Mouse (Mus musculus) ovary, postnatal 36 days (tissue): ENCODE results near the gene Krtap2-4.
"Not testable (repeated sequence)": the region's sequence is repeated elsewhere in the genome, so short reads cannot be mapped to it uniquely, and the experiment has no call there.

Source experiments
- DNase-seq: peaks from one replicate; pipeline ENCODE4 v3.0.0; 2022; ENCODE audit warnings: low spot score, mixed read lengths

Krtap2-4 gene

DNA sequence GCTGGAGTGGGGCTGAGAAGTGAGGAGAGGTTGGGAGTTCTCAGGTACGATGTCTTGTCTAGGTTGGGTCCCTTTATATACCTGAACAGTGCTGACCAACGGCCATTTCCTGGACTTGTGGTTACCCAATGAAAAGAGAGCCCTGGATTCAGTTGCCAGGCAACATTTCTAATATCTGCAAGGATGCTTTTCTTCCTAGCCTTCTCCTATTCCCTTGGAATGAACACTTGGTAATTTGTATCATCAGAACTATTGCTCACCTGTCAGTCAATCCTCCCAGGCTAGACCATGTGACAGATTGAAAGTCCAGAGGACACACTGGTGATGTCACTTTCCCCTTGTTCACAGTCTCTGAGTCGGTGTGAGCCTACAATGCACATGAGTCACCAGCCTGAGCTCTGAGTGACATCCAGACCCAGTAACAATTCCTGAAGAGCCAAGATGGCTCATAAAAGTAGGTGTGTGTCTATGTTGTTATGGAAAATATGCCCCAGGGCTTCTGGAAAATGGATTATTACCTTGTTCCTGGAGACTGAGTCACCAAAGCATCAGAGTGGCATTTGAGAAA, at the start of gene Krtap2-4:
TSS of gene Krtap2-4 (minus strand) at position 51 of the 568 bp plus-strand sequence.
- no peak for DNase-seq

DNA sequence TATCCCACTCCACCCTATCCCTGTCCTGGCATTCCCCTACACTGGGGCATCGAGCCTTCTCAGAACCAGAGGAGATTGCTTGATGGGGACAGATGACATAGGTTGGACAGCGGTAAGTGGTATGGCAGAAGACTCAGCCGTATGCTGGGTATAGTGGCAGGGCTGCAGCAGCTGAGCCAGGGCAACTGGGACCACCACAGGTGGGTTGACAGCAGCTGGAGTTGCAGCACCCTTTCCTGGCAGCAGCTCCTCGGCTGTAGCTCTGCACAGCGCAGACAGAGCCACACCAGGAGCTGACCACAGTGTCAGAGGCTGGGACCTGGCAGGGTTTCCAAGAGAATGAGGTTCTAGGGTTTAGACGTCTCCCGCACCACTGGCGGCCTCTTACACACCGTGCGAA, 48.2 kb upstream of the Krtap2-4 start:
- no peak for DNase-seq

DNA sequence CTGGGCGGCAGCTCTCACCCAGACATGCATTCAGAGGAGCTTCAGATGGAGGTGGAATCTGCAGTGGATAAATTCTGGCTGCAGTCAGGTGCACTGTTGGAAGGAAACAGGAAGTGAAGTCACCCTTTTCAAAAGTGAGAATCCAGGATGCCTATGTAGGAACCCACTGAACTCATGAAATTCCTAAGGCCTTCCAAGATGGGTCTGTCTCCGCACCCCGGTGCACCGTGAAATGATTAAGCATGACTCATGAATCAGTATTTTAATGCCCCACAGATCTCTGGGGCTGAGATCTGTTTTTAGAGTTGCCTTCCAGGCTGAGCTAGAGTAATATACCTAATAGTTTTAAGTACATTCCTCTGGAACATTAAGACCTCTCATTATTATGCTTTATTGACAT, 44.6 kb upstream of the Krtap2-4 start:
- no peak for DNase-seq

DNA sequence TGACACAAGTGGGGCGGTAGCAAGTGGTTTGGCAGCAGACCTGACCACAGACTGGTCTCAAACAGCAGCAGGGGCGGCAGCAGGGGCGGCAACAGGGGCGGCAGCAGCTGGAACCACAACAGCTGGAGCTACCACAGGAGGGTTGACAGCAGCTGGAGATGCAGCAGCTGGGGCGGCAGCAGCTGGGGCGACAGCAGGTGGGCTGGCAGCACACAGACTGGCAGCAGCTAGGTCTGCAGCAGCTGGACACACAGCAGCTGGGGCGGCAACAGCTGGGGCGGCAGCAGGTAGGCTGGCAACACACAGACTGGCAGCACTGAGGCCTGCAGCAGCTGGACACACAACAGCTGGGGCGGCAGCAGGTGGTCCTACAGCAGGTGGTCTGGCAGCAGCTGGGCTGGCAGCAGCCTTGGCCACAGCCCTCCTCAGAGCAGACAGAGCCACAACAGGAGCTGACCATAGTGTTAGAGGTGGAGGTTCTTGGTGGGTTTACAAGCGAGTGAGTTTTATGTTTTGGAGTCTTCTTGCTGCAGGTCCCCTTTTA, 43.9 kb upstream of the Krtap2-4 start, which contains the start of gene Gm11563:
TSS of gene Gm11563 (minus strand) at position 494 of the 544 bp plus-strand sequence.
- DNase-seq, result not testable (repeated sequence)

DNA sequence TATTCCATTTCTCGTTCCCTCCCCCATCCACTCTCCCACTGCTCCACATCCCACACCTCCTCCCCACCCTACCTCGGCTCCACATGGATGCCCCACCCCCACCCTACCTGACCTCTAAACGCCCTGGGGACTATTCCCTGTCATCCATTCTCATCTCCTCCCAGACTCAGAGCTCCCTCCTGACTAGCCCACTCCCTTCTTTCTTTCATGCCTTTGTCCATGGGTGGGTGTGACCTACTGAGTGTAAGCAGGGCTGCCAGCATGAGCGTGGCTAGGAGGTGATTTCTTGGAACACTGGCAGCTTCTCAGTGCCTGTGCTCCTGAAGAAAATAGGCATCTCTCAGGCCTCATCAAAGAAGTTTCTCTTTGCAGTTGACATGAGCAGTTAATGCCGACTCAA, 42.4 kb upstream of the Krtap2-4 start:
- no peak for DNase-seq

DNA sequence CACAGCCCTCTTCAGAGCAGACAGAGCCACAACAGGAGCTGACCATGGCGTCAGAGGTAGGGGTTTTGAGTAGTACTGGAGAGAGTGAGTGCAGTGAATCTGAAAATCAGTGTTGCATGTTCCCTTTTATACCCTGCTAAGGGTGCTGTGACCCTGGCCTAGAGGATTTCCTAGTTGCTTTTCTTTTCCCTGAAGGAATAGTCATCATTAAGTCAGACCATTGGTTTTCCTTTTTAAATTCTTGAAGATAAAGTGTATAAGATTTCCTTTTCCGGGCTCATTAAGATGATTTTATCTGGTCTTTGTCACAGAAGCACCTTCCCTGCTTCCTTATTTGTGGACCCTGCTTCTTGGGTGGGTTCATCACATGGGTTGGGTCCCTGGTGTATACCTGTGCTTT, 35.5 kb upstream of the Krtap2-4 start, which contains the start of gene Gm11555:
TSS of gene Gm11555 (minus strand) at position 101 of the 400 bp plus-strand sequence.
- DNase-seq, result no peak

DNA sequence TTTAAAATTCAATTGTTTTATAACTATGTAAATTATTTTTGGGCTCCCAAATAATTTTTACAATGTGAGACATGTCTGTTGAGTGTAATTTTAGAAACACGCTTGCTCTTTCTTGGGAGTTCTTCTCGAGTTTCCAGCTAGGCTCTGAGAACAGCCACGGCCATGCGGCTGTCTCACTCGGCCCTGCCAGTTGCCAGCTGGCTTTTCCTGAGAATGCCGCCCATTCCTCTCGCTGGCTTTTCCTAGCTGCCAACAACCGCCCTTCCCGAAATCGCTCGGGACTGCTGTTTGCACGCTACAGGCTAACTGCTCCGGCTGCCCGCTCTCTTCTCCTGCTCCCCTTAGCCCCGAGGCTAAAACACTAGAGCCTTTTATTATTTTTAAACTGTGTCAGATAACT, 31.8 kb upstream of the Krtap2-4 start:
- no peak for DNase-seq

DNA sequence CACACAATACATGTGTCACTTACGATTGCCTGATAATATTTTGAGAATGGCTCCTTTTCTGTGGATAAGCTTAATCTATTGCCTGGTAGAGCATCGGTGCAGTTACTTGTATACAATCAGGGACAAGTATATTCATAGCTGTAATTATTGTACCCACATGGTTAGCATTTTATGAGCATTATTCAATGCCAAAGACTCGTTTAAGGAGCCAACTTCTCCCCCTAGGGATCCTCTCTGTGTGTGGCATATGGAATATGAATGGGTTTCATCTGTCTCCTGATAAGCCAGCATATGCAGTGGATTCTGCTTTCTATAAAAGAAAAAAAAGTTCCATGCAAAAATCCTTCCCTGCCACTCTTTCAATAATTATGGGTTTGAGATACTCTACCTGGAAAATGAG, 29.7 kb upstream of the Krtap2-4 start:
- no peak for DNase-seq

DNA sequence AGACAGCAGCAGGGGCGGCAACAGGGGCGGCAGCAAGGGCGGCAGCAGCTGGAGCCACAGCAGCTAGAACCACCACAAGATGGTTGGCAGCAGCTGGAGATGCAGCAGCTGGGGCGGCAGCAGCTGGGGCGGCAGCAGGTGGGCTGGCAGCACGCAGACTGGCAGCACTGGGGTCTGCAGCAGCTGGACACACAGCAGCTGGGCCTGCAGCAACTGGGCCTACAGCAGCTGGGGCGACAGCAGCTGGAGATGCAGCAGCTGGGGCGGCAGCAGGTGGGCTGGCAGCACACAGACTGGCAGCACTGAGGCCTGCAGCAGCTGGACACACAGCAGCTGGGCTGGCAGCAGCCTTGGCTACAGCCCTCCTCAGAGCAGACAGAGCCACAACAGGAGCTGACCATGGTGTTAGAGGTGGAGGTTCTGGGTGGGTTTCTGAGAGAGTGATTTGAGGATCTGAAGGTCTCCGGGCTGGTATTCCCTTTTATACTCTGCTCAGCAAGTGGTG, 29.0 kb upstream of the Krtap2-4 start, which contains the start of gene Krtap4-7:
TSS of gene Krtap4-7 (minus strand) at position 455 of the 505 bp plus-strand sequence.
- DNase-seq, result not testable (repeated sequence)

DNA sequence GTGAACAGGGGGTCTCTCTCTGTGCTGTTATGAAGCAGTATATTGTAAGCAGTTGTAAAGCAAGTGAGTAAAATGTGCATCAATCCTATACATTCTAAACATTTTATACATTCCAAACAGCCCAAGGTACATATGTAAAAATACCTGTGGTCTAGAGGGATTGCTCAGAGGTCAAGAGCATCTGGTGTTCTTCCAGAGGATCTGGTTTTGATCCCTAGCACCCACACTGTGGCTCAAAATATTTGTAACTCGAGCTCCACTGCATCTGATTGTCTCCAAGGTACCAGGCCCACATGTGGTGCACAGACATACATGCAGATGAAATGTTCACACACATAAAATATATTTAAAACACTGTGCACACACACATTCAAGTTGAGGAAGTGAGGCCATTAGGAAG, 26.3 kb upstream of the Krtap2-4 start:
- no peak for DNase-seq

DNA sequence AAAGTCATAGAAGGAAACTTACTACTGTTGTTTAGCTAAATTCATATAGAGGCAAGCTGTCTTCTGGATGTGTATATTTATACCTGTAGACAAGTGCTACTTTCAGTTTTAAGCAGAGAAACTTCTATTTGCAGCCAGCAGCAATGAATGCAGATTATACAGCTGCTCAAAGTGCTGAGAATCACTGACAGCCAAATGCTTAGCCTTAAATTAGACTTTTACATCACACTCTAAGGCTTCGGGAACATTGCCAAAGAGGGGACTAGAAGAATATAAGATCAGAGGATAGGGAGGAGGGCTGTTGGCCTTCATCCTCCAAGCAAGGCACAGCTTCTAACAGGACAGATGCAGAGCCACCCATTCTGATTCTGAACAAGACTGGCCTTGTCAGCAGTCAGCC, 22.4 kb upstream of the Krtap2-4 start:
- DNase-seq, result no peak

DNA sequence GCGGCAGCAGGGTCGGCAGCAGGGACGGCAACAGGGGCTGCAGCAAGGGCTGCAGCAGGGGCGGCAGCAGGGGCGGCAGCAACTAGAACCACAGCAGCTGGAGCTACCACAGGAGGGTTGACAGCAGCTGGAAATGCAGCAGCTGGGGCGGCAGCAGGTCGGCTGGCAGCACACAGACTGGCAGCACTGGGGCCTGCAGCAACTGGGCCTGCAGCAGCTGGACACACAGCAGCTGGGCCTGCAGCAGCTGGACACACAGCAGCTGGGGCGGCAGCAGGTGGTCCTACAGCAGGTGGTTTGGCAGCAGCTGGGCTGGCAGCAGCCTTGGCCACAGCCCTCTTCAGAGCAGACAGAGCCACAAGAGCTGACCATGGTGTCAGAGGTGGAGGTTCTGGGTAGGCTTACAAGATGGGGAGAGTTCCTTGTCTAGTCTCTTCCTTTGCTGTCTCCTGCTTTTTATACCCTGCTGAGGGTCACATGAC, 20.0 kb upstream of the Krtap2-4 start, which contains the start of gene Krtap4-2:
TSS of gene Krtap4-2 (minus strand) at position 432 of the 482 bp plus-strand sequence.
- no peak for DNase-seq

DNA sequence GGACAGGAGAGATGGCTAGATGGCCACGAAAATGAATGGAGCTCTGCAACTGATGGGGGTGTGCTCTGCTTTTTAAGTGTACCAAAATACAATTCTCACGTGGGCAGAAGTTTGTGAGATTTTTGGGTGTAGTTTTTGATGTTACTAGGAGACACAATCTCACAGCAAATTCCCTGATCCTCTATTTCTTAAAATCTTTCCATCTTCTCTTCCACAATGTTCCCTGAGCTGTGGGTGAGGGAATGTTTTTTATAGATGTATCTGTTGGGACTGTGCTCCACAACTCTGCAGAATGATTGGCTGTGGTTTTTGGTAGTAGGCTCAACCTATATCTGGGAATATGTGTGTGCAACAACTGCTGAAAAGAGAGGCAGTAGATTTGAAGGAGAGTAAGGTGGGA, 18.6 kb upstream of the Krtap2-4 start:
- no peak for DNase-seq

DNA sequence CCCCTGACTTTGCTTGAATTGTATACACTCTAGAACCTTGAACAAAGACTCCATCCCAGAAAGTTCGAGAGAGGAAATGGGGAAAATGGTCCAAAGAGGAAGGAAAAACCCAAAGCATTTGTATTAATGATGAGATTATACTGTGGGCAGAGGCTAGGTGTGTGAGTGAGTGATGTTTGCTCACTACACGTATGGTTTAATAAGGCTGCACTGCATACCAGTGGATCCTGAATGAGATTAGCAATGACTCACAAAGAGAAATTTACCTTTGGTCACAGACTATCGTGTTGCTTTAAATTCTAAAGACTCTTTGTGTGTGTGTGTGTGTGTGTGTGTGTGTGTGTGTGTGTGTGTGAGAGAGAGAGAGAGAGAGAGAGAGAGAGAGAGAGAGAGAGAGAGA, 16.2 kb upstream of the Krtap2-4 start:
- DNase-seq, result no peak

DNA sequence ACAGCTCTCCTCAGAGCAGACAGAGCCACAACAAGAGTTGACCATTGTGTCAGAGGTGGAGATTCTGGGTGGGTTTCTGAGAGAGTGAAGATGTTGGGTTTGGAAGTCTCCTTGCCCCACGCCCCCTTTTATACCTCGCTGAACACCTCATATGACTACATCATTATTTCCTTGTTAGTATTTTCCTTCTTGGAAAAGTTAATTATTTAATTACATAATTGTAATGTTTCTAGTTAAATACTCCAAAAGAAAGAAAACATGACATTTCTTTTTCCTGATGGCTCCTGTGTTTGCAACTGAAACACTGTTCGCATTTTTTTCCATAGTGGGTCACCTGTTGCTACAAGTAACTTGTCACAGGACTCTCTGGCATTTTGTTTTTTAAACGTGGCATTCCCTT, 13.5 kb upstream of the Krtap2-4 start, which contains the start of gene Krtap4-1:
TSS of gene Krtap4-1 (minus strand) at position 101 of the 400 bp plus-strand sequence.
- no peak for DNase-seq

DNA sequence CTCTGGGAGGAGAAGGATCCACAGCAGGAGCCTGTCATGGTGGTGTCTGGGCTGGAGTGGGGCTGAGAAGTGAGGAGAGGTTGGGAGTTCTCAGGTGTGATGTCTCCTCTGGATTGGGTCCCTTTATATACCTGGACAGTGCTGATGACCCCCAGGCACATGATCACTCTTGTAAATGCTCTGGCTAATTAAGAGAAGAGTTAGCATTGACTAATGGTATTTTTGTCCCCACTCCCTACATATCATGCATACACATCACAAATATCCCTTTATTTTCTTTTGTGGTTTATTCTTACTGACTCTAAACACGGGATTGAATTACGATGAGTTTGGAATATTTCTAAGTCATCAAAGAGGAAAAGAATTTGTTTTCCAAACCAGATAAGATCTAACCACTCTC, 5.7 kb upstream of the Krtap2-4 start, which contains the start of gene Gm11562:
TSS of gene Gm11562 (minus strand) at position 101 of the 400 bp plus-strand sequence.
- DNase-seq, result no peak

DNA sequence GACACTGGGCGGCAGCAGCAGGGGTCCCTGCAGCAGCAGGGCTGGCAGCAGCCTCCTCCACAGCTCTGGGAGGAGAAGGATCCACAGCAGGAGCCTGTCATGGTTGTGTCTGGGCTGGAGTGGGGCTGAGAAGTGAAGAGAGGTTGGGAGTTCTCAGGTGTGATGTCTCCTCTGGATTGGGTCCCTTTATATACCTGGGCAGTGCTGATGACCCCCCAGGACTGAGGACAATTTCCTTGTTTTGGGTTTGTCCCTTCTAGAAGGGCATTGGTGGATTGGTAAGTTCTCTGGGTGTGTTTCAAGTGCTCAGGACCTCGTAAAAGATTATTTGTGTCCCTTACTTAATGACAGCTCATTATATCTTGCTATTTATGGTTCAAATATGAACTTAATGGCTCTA, 4.6 kb downstream of the Krtap2-4 start, which contains the start of gene Gm11937:
TSS of gene Gm11937 (minus strand) at position 101 of the 400 bp plus-strand sequence.
- DNase-seq, result not testable (repeated sequence)

DNA sequence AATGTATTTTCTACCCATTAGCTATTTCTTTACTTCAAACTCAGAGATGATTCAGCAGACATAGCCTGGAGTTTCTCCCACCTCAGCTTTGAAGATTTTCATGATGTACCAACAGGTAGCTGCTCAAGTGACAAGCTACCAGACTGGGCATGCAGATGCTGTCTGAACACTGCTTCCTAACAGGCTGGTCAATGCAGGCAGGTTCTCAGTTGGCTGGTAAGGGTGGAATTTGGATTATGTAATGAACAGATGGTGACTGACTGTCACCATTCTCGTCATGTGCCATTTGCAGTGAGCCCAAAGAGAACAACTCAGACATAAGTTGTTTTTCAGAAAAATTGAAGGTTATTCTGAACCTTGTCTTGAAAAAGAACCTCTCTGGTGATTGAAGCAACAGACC, 5.5 kb downstream of the Krtap2-4 start:
- DNase-seq, result no peak

DNA sequence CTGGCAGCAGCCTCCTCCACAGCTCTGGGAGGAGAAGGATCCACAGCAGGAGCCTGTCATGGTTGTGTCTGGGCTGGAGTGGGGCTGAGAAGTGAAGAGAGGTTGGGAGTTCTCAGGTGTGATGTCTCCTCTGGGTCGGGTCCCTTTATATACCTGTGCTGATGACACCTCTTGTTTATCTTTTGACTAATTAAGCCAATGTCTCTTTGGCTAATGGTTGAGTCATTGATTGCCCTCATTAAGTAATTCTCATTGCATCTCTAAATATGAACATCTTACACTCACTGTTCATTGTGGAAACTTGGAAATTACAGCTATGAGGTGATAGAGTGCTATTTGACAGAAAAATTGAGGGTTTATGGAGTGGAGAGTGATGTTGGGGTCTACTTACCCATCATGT, 11.4 kb downstream of the Krtap2-4 start, which contains the start of gene Gm11938:
TSS of gene Gm11938 (minus strand) at position 101 of the 400 bp plus-strand sequence.
- DNase-seq, result not testable (repeated sequence)

DNA sequence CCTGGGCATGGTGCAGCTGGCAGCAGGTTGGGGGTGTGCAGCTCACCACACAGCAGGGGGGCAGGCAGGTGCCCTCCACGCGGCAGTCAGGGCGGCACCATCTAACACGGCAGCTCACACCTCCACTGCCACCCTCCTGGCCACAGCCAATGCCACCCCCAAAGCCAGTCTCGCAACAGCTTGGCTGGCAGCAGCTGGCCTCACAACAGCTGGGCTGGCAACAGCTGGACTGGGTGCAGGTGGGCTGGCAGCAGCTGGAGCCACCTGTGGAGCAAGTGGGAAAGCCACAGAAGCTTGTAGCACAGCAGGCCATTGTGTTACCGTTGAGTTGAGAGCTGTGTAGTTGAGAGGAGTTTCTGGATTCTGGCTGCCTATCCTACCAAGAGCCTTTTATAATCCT, 16.9 kb downstream of the Krtap2-4 start, which contains the start of gene Krtap9-3:
TSS of gene Krtap9-3 (minus strand) at position 364 of the 400 bp plus-strand sequence.
- DNase-seq, result not testable (repeated sequence)

DNA sequence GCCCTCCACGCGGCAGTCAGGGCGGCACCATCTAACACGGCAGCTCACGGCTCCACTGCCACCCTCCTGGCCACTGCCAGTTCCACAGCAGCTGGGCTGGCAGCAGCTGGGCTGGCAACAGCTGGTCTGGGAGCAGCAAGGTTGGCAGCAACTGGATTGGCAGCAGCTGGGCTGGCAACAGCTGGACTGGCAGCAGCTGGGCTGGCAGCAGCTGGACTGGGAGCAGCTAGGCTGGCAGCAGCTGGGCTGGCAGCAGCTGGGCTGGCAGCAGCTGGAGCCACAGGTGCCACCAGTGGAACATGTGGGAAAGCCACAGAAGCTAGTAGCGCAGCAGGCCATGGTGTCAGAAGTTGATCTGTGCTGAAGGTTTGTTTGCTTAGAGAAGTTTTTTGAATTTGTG, 23.7 kb downstream of the Krtap2-4 start, which contains the start of gene Krtap1-3:
TSS of gene Krtap1-3 (minus strand) at position 359 of the 400 bp plus-strand sequence.
- no peak for DNase-seq

DNA sequence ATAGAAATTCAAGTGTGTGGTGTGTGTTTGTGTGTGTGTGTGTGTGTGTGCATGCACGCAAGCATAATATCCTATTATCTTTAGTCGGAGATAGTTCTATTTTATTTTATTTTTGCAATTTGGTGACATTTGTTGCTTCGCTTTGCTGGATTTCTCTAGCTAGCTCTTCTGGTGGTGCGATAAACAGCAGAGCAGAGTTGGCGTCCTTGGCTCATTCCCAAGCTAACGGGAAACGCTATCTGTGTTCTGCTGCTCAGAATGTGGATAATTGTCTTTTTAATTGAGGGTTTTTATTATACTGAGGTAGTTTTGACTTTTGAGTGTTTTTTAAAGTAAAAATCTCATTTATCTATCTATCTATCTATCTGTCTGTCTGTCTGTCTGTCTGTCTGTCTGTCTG, 29.6 kb downstream of the Krtap2-4 start:
- DNase-seq, result no peak

DNA sequence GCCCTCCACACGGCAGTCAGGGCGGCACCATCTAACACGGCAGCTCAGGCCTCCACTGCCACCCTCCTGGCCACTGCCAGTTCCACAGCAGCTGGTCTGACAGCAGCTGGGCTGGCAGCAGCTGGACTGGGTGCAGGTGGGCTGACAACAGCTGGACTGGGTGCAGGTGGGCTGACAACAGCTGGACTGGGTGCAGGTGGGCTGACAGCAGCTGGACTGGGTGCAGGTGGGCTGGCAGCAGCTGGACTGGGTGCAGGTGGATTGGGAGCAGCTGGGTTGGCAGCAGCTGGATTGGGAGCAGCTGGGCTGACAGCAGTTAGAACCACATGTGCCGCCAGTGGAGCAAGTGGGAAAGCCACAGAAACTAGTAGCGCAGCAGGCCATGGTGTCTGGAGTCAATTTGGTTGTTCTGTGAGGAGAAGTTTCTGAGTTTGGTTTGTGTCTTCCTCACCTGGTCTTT, 31.4 kb downstream of the Krtap2-4 start, which contains the start of gene Krtap1-4:
TSS of gene Krtap1-4 (minus strand) at position 410 of the 460 bp plus-strand sequence.
- no peak for DNase-seq
